Mouse (Mus musculus) limb, embryonic 11.5 days (tissue): ENCODE measurements at regions not wholly inside any gene's neighbourhood (a gene's known extent, or its start where the extent isn't known, plus 50 kb on each side); places are given as distances from the start of the nearest gene placed in this dataset.
"Not testable (repeated sequence)": the region's sequence is repeated elsewhere in the genome, so short reads cannot be mapped to it uniquely, and the experiment has no call there.

Experiments used
- ATAC-seq: fragments of 200-750 bp; cut with Nextera tagmentation; 2 replicates; pipeline ENCODE4 v1.8.0; 2017; ENCODE audit warnings: low read depth; ENCODE audit not compliant: insufficient number of reproducible peaks, low FRiP score, low TSS enrichment
- DNase-seq: peaks from one replicate; pipeline ENCODE4 v3.0.0-alpha.2; 2015; ENCODE audit warnings: low spot score
- H3K27ac ChIP-seq: fragments of 300-500 bp; sonication (generic); replicated peaks from 2 replicates; pipeline ENCODE4 v1.5.1; 2014; ENCODE audit warnings: low read depth, mild to moderate bottlenecking, low read length
- H3K27me3 ChIP-seq: fragments of 300-500 bp; sonication (generic); 2 replicates; pipeline ENCODE4 v1.6.1; 2014; ENCODE audit warnings: mild to moderate bottlenecking, low read length, mixed read lengths; ENCODE audit not compliant: control insufficient read depth, insufficient read depth
- H3K36me3 ChIP-seq: fragments of 300-500 bp; sonication (generic); 2 replicates; pipeline ENCODE4 v1.6.1; 2014; ENCODE audit warnings: mild to moderate bottlenecking, low read length, moderate library complexity, mixed read lengths; ENCODE audit not compliant: control insufficient read depth, insufficient read depth
- H3K4me1 ChIP-seq: fragments of 300-500 bp; sonication (generic); 2 replicates; pipeline ENCODE4 v1.6.1; 2014; ENCODE audit warnings: low read length, mixed read lengths; ENCODE audit not compliant: control insufficient read depth, insufficient read depth
- H3K4me2 ChIP-seq: fragments of 300-500 bp; sonication (generic); 2 replicates; pipeline ENCODE4 v1.6.1; 2014; ENCODE audit warnings: low read depth, mild to moderate bottlenecking, moderate library complexity; ENCODE audit not compliant: severe bottlenecking
- H3K4me3 ChIP-seq: fragments of 300-500 bp; sonication (generic); 2 replicates; pipeline ENCODE4 v1.5.1; 2014; ENCODE audit warnings: low read depth, low read length
- H3K9ac ChIP-seq: fragments of 300-500 bp; sonication (generic); 2 replicates; pipeline ENCODE4 v1.6.1; 2014; ENCODE audit warnings: mild to moderate bottlenecking, low read length
- H3K9me3 ChIP-seq: fragments of 300-500 bp; sonication (generic); 2 replicates; pipeline ENCODE4 v1.6.1; 2016; ENCODE audit warnings: low read length; ENCODE audit not compliant: control insufficient read depth
- WGBS: fragments of 180-500 bp; shearing (Covaris S2); extraction: QIAGEN DNeasy Blood & Tissue Kit; methylation state at CpG from one replicate; pipeline ENCODE4 v1.1.7; 2014; 5-methylcytosine and 5-hydroxymethylcytosine counted together

DNA sequence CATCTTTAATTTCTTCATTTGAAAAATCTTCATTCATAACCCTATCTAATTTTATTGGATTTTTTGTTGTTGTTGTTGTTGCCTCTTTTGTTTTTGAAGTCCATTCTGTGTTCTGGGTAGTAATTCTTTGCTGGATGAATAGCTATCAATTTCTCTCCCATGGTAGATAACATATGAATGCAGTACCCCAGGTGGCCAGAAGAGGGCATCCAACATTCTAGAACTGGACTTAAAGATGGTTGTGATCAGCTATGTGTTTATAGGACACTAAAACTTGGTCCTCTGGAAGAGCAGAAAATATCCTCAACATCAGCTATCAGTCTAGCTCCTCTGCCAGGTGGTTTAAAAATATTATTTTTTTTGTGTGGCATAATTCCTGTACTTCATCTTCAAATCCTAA is 73.0 kb downstream of the Prl2c3 start:
- H3K36me3 ChIP-seq, H3K27ac ChIP-seq, H3K9me3 ChIP-seq, H3K9ac ChIP-seq, H3K4me2 ChIP-seq, H3K4me1 ChIP-seq, ATAC-seq, H3K27me3 ChIP-seq, H3K4me3 ChIP-seq: not testable (repeated sequence)
- DNase-seq, result peak; percentile 40

DNA sequence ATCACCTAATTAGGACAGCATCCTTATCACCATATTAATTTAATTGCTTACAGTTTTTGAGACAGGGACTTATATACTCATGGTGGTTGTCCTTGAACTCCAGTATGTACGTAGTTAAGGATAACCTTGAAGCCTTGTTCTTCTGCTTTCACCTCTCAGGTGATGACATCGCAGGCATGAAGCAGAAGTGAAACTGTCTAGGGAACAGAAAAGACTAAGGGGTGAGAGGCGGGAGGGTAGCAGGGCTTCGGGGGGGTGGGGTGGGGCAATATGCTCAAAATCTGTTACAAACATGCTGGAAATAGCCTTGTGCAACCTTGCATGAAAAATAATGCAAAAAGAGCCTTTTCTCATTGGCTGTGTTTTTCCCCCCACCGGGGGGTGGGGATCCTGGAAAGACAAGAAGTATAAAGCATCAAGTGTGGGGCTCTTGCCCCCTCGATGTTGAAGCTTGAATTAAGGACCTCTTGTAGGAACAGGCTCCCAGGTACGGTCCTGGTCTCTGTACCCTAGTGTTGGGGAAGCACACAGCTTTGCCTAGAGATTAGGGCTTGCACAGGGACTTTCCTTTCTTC is 81.8 kb downstream of the Prl2c3 start:
- not testable (repeated sequence) for H3K4me2 ChIP-seq, H3K9ac ChIP-seq, H3K27me3 ChIP-seq, H3K4me1 ChIP-seq, H3K36me3 ChIP-seq, H3K9me3 ChIP-seq, H3K4me3 ChIP-seq, ATAC-seq, DNase-seq, H3K27ac ChIP-seq
- 85% methylated on average over 7 of the region's 7 CpGs for WGBS

DNA sequence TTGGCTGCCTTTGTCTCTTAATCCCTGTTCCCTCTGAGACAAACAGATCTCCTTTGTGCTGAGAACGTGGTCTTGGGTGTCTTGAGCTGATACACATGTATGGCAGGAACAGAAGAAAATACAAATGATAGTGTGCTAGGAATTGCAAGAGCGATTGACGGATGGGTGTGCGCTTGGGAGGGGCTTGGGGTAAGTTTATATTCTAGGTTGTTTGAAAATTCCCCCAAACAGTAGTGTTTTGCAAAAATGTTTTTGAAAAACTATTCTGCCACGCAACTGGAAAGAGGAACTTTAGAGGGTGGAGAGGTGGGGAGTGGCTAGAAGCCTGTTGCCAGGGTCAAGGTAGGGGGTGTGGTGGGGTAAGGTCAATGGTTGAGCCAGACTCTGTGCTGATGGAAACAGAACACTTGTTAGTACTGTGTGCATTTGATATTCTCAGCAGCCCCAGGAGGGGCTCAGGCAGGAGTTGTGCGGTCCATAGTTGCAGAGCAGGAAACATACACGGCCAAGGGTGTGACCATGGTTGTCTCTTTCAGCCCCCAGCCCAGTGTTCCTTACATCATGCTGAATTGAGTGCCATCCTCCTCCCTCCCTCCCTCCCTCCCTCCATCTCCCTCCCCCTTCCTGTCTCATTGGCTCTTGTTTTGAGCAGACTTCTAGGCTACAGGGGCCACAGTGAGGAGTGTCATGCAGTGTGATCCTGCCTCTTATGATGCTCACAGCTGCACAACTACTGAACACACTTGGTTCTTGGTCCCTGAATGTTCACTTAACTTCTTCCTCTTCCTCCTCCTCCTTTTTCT is 88.2 kb downstream of the Prl2c3 start:
- Histone ChIP-seq H3K9me3 (no peaks in the 10 kb centered on the region), H3K4me2 (no peak overlapping the region), H3K4me1 (no peaks in the 10 kb centered on the region), H3K36me3 (no peaks in the 10 kb centered on the region), H3K27me3 (no peaks in the 10 kb centered on the region), H3K27ac (no peak overlapping the region), H3K4me3 (no peak overlapping the region), H3K9ac (no peak overlapping the region)
- no peak for DNase-seq
- ATAC-seq, result peak; percentile 74; the same call in 1 of the 2 replicates
- 61% methylated on average over 7 of the region's 7 CpGs for WGBS

GRCm38 (mm10) chr13:12702804-12703612 is 96.9 kb downstream of the Prl2c3 start:
- not testable (repeated sequence) for H3K4me3 ChIP-seq, H3K27ac ChIP-seq, H3K4me1 ChIP-seq, H3K27me3 ChIP-seq, H3K9ac ChIP-seq, H3K36me3 ChIP-seq, DNase-seq, H3K9me3 ChIP-seq
- ATAC-seq, result peak; percentile 70
- peak overlapping the region; percentile 2; the same call in 1 of the 2 replicates for H3K4me2 ChIP-seq
- WGBS, result 5% methylated on average over 14 of the region's 27 CpGs

DNA sequence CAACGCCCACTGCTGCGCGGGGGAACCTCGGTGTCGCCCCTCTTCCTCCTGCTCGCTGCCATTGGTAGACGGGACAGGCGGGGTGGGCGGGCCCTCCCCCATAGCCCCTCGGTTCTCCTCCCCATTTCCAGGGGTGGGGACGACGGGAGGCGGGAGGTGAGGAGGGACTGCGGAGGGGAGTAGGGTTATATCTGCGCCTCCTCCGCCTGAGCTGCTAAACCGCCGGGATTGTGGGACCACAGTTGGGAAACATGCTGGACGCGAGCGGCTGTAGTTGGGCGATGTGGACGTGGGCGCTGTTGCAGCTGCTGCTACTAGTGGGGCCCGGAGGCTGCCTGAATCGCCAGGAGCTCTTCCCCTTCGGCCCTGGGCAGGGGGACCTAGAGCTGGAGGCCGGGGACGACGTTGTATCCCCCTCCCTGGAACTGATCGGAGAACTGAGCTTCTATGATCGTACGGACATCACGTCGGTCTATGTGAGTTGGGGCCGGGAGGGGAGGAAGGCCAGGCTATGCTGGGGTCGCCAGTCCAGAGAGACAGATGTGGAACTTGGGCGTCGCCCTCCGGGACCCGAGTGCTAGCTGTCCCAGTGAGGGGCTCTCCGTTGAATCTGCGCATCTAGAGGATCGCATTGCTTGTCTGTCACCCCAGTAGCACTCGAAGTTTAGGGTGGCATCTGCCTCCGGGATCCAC is 97.6 kb downstream of the Prl2c3 start:
- ATAC-seq (peak; percentile 79), DNase-seq (peak; percentile 21)
- not testable (repeated sequence) for H3K27me3 ChIP-seq, H3K4me3 ChIP-seq, H3K27ac ChIP-seq, H3K9me3 ChIP-seq, H3K4me1 ChIP-seq, H3K36me3 ChIP-seq, H3K9ac ChIP-seq
- peak overlapping the region; percentile 22; the same call in 1 of the 2 replicates for H3K4me2 ChIP-seq
- WGBS, result under 1% methylated on average over 27 of the region's 46 CpGs

GRCm38 (mm10) chr13:12693593-12694118 is 106.2 kb downstream of the Prl2c3 start:
- not testable (repeated sequence) for H3K9me3 ChIP-seq, H3K9ac ChIP-seq, H3K4me1 ChIP-seq, H3K4me3 ChIP-seq, H3K36me3 ChIP-seq, H3K4me2 ChIP-seq, H3K27me3 ChIP-seq, H3K27ac ChIP-seq, ATAC-seq, DNase-seq
- WGBS, result 49% methylated on average over 5 of the region's 7 CpGs

- ATAC-seq, result not testable (repeated sequence)
- WGBS, result no CpG with 5 or more reads among the region's 1 CpGs
Measured at GRCm38 (mm10) chr13:12688778-12689177, 111.1 kb downstream of the Prl2c3 start.

DNA sequence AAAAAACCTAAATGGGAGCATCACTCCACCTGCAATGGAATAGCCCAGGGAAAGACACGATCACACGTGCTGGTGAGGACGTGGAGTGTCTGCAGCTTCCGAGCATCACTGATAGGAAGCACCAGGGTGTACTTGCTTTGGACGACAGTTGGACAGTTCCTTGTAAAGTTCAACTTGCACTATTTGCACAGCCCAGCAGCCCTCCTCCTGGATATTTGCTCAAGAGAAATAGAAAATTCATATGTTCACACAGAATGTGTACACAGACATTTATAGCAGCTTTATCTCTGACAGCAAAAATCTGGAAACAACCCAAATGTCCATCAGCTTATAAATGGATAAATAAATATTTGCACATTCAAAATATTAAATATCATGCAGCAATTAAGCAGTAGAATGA is 111.7 kb downstream of the Prl2c3 start:
- not testable (repeated sequence) for H3K4me2 ChIP-seq, H3K27ac ChIP-seq, H3K4me3 ChIP-seq, H3K9ac ChIP-seq, DNase-seq, H3K4me1 ChIP-seq, H3K27me3 ChIP-seq, H3K9me3 ChIP-seq, H3K36me3 ChIP-seq, ATAC-seq
- 73% methylated on average over 1 of the region's 5 CpGs for WGBS

More at GRCm38 (mm10) chr13:12688778-12689177, 111.1 kb downstream of the Prl2c3 start:
- H3K27me3 ChIP-seq, H3K27ac ChIP-seq, H3K4me3 ChIP-seq, H3K4me2 ChIP-seq, H3K9ac ChIP-seq, H3K36me3 ChIP-seq, DNase-seq, H3K4me1 ChIP-seq, H3K9me3 ChIP-seq: not testable (repeated sequence)
